Mouse (Mus musculus) lung, postnatal 25 days (tissue): ENCODE measurements around the gene Capg.

Experiments
- DNase-seq: peaks from one replicate; pipeline ENCODE4 v3.0.0; 2022; ENCODE audit warnings: low spot score

Capg gene

DNA sequence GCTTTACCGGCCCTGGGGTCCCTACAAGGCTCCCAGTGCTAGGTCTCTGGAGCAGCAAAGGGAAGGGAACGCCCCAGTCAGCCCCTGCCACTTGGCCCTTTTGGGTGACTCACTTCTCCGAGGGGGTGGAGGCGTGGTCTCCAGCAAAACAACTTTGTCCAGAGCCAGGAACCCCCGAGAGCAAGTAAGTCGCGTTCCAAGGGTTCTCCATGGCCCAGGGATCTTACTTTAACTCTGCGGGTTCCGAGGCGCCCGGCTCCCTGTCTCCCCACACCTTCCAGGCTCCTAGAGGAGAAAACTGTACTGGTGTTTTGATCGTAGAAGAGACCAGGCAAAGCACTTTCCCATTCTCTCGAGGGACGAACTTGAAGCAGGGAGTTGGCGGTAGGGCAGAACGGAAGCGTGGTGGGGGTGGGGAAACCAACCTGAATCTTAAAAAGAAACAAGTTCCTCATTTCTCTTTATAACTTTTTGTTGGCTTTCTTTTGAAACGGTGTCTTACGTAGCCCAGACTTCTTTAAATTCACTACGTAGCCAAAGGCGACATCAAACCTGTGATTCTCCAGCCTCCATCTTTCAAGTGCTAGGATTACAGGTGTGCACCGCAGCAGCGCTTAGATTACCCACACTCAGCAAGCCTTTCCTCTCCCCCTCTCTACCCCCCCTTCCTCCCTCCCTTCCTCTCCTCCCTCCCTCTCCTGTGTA lies at the start of gene Capg:
Capg (plus strand) TSS at position 109 of the 705 bp plus-strand sequence.
- peak; percentile 63 for DNase-seq

- no peak for DNase-seq
Observed at GRCm38 (mm10) chr6:72498950-72499349, 45.2 kb upstream of the Capg start.

DNA sequence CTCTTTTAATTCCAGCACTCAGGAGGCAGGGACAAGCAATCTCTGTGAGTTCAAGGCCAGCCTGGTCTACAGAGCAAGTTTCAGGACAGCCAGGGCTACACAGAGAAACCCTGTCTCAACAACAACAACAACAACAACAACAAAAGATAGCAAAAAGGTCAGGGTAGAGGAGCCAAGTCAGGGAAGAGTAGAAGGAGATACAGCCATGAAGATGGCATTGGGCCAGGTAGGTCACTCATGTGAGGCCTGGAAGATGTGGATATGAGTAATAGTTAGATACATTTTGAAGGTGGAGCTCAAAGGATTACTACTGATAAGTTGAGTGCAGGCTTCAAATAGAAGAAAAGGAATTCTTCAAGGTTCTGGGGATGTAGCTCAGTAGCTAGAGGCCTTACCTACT lies 40.9 kb upstream of the Capg start:
- DNase-seq: no peak

DNA sequence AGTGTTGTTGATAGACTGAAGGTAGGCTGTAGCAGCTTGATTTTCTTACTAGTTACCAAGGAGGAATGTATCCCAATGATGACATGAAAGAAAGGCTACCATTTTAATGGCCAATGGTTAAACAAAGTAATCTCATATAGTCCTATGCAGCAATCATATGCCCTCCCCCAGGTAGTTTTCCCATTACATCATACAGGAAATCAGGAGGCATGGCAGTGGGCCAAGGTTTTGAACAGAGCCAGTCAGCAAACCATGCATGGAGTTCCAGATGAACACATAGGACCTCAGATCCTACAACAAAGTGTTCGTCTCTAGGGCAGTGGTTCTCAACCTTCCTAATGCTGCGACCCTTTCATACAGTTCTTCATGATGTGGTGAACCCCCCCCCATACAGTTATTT lies 40.3 kb upstream of the Capg start:
- DNase-seq: peak; percentile 51

DNA sequence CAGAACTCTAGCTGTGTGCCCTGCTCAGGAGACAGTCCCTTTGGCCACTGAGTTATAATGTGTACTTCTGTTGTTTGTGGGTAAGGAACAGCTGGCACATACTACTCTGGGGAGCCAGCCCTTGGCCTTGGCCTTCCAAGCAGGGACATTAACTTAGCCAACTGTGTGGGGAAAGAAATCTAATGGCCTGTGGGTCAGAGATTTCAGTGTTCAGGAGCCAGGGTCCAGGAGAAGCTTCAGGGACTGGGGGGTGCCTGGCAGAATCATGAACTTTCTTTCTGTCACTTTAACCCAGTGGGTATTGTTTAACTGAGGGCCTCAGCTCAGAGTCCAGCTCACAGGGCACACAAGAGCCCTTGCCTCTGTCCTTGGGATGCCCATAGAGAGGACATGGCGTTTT lies 38.1 kb upstream of the Capg start:
- DNase-seq: no peak

- no peak for DNase-seq
Observed at GRCm38 (mm10) chr6:72508596-72508995, 35.6 kb upstream of the Capg start.

DNA sequence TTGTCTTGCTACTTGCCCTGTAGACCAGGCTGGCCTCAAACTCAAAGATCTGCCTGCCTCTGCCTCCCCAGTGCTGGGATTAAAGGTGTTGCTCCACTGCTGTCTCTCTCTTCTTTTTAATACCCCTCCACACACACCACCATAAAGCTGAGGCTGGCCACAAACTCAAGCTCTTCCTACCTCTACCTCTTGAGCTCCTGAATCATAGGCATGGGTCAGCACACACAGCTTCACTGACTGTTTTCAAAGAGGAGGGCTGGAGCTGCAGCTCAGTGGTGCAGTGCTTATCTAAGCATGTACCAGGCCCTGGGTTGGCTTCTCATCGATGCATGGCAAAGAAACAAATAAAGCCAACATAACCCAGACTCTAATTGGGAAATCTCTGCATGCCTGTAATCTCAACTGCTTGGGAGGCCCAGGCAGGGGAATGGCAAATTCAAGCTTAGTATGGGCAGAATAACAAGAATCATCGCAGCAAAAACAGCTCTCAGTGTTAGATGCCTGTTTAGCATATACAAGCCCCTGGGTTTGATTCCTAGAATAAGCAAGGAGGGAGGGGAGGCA lies 34.2 kb upstream of the Capg start:
- no peak for DNase-seq

DNA sequence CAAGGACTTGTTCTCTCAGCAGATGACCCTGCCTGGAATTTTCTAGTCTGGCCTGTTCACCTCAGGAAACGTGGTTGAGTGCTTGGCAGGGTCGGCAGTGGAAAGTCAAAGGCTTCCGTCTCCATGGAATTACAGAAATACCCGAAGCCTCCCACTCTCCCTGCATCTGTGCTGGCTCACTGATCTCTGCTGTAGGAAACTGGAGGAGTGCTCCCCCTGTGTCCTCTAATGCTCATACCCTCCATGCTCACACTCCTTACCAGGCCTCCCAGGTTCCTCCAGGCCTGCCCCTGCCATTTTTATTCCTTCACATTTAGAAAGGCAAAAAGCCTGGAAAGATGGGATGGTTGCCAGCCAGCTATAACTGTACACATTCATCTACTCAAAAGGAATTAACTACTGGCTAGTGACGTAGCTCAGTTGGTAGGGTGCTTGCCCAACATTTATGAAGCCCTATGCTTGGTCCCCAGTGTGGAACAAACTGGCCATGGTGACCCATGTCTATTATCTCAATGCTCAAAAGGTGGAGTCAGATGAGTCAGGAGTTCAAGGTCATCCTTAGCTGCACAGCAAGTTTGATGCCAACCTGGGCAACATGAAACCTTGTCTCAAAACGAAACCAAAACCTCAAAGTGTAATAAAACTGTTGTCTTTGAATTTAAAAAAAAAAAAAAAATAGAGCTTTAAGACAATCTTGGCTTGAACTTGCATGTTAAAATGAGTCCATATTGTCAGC lies 33.3 kb upstream of the Capg start:
- DNase-seq: no peak

DNA sequence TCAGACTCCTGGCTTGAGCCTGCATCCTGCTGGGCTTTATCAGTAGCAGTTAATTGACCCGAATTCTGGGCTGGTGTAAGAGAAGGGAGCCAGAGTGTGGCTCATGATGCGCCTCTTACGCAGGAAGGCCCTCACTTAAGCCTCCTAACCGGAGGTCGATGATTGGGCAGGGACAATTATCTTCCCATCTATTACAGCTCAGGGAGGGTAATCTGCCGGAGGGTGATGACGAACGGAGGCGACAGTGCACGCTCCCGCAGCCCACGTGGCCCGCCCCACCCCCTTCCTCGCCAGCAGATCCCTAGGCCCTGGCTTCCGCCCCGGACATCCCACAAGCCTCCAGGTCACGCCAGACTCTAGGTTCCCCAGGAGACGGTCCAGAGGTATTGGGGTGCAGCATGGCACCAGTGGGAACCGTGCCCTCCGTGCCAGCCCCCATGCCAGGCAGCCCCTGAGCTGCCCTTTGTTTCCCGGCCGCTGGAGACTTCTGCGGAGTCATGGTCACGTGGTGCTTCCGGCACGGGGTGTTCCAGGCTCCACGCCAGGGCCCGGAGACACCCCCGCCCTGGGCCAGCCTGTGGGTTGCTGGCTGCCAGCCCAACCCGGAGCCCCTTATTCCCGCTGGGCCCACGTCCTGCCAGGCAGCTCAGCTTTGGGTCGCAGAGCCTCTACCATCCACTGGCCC lies 31.7 kb upstream of the Capg start:
- DNase-seq: peak; percentile 92

GRCm38 (mm10) chr6:72513071-72513440 lies 31.1 kb upstream of the Capg start:
- no peak for DNase-seq

DNA sequence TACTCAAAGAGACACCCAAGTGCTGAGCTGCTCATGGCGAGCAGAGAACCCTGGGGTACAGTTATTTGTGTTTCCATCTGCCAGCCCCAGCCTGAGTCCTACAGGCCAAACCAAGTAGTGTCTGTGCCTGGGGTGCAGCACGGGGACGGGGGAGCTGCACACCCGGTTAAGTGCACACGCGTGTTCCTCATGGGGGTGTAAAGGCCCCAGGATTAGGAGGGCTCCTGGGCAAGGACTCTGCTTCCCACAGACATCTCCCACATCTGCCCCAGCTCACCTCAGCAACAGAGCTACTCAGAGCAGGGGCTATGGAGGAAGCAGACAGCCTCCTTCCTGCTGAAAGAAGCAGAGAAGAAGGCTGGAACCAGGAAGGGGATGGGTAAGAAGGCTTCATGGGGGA lies 28.5 kb upstream of the Capg start:
- no peak for DNase-seq

DNA sequence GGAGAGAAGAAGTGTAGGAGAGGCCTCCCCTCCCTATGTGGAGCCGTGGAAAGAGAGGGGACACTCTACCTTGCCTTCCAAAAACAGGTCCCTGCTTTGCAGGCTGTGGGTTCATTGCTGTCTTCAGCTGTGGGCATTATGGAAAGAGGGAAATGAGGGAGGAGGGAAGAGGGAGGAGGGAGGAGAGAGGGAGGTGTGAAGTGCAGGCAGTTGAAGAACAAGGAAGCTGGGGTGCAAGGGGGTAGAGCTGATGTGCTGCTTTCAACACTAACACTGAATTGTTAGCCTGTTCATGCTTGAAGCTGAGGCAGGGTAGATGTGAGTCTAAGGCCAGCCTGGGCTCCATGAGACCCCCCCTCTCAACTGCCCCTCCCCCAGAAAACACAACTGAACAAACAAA lies 25.3 kb upstream of the Capg start:
- DNase-seq: no peak

DNA sequence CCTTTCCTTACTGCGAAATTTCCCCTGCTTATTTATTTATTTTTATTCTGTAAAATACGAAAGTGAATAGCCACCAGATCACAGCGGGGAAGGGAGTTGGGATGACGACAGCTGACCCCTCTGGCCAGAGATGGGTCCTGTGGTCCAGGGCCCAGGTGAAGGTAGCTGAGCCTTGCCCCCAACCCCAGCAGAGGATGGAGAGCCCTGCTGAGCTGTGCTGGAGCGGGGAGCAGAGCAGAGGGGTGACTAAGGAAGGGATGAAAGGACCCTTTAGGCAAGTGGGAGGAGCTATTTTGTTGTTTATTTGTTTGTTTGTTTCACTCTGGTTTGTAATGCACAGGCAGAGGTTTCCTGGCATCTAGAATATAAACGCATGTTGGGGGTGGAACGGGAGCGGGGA lies 24.9 kb upstream of the Capg start:
- DNase-seq: no peak

- no peak for DNase-seq
Observed at GRCm38 (mm10) chr6:72519892-72520663, 24.1 kb upstream of the Capg start.

DNA sequence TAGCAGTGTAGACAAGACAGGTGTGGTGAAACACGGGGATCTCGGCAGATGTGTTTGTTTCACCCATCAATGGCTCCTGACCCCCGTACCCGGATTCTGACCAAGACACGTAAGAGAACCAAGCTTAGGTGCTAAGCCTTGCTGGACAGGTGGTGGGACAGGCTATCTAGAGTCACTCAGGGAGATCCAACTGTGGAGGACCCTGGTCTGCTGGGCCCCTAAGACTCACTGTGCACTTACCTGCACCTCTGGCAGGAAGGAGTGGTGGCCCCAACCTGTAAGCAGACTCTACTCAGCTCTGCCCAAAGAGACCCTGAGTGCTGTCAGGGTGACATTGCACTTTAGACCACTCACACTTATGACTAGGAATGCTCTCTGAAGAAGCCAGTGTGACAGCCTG lies 23.3 kb upstream of the Capg start:
- DNase-seq: no peak

DNA sequence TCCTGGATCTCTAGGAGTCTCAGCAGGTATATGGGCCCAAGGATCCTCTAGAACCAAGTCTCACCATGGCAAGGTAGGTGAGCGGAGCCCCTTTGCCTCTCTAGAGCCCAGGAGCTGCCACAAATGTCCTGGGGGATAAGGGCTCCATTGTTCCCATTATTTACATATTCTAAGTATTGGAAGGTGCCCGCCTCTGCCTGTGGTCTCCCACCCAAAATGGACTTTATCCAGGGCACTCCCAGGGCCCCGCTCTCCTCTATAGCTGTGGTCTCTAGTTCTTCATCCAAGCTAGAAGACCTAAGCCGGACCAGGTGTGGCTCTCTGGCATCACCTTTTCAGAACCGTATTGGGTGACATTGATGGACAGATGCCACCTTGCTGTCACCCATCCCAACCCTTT lies 22.6 kb upstream of the Capg start, which contains the start of gene Sh2d6:
Sh2d6 (minus strand) TSS at position 101 of the 400 bp plus-strand sequence.
- DNase-seq: no peak

DNA sequence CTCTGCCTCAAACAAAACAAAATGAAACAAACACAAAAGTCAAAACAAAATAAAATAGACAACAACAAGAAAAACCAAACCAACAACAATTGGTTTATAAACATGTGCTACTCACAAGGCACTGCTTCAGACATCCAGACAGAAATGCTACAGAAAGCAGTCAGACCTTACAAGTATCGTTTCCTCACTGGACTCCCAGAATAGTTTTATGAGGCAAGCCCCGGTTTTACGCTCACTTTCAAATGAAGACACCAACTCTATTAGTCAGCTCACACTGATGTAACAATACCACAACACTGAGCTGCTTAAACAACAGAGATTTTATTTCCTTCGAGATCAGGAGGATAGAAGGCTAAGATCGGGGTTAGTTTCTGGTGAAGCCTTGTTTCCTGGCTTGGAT lies 21.9 kb upstream of the Capg start:
- no peak for DNase-seq

- DNase-seq: no peak
Observed at GRCm38 (mm10) chr6:72523222-72523621, 21.0 kb upstream of the Capg start.

- no peak for DNase-seq
Observed at GRCm38 (mm10) chr6:72524160-72524559, 20.0 kb upstream of the Capg start.

GRCm38 (mm10) chr6:72527070-72527469 lies 17.1 kb upstream of the Capg start:
- DNase-seq: no peak

GRCm38 (mm10) chr6:72528410-72529151 lies 15.6 kb upstream of the Capg start:
- no peak for DNase-seq
